Mouse (Mus musculus): Measurements from ENCODE around the gene Dpp7. TPM values are rescaled to one million over a fixed set of nuclear protein-coding genes. Genes with fewer than 3 reads are reported as not detected.
A peak's percentile ranks its signal among the peaks of the same experiment; 100 is the strongest.

The Dpp7 gene
- total RNA-seq, 2 experiments from 2014 or later: 35.4 to 36.7 TPM

- DNase-seq (ENCODE audit: low spot score in 2 of 2): peak; percentile 55 to 78
These were observed 37.8 kb downstream of the Dpp7 start for GRCm38 (mm10) chr2:25318119-25318966.

- DNase-seq (ENCODE audit: low spot score in 2 of 2): no peak
These were observed 44.7 kb downstream of the Dpp7 start for GRCm38 (mm10) chr2:25311491-25311891.

- DNase-seq (ENCODE audit: low spot score in 2 of 2): peak in 1 of 2 experiments; percentile 7
These were observed 45.2 kb downstream of the Dpp7 start for GRCm38 (mm10) chr2:25310969-25311368.

- DNase-seq (ENCODE audit: low spot score in 2 of 2): no peak
These were observed 46.0 kb downstream of the Dpp7 start for GRCm38 (mm10) chr2:25310180-25310579.

GRCm38 (mm10) chr2:25305587-25306359 lies 50.4 kb downstream of the Dpp7 start:
- no peak for DNase-seq (ENCODE audit: low spot score in 2 of 2)

GRCm38 (mm10) chr2:25304657-25305541 lies 51.3 kb downstream of the Dpp7 start:
- no peak for DNase-seq (ENCODE audit: low spot score in 2 of 2)

- no peak for DNase-seq (ENCODE audit: low spot score in 2 of 2)
These were observed 52.1 kb downstream of the Dpp7 start for GRCm38 (mm10) chr2:25303931-25304656.

GRCm38 (mm10) chr2:25303452-25303851 lies 52.7 kb downstream of the Dpp7 start:
- DNase-seq (ENCODE audit: low spot score in 2 of 2): no peak

Other genes with a start within 250 kb of the Dpp7 start
- gene Nrarp, start 175.6 kb downstream of the Dpp7 start, total RNA-seq (2021): 10 to 100 TPM; 19.5 to 21.0 TPM
- gene Tor4a, start 159.5 kb downstream of the Dpp7 start, total RNA-seq (2021): 1 to 10 TPM; 1.9 to 2.3 TPM
- 10 to 100 TPM; 56.7 to 60.0 TPM for gene Nelfb, start 144.9 kb downstream of the Dpp7 start, total RNA-seq (2021)
- gene Stpg3, start 141.7 kb downstream of the Dpp7 start, total RNA-seq (2021): under 1 TPM; 0.18 to 0.25 TPM
- gene Fam166a, start 137.6 kb downstream of the Dpp7 start, total RNA-seq (2021): under 1 TPM in 1 of 2 experiments, not detected in 1; 0.69 TPM
- gene Tubb4b, start 131.7 kb downstream of the Dpp7 start, total RNA-seq (2021): 100 to 1,000 TPM; 277 to 310 TPM
- gene Slc34a3, start 122.0 kb downstream of the Dpp7 start, total RNA-seq (2021): not detected
- gene Rnf224, start 119.6 kb downstream of the Dpp7 start, total RNA-seq (2021): not detected
- gene Rnf208, start 114.1 kb downstream of the Dpp7 start, total RNA-seq (2021): 100 to 1,000 TPM; 237 to 250 TPM
- gene Cysrt1, start 113.9 kb downstream of the Dpp7 start, total RNA-seq (2021): not detected
- gene AL732309.1, start 109.5 kb downstream of the Dpp7 start, total RNA-seq (2021): 1 to 10 TPM; 3.8 to 3.9 TPM
- gene Tmem203, start 100.9 kb downstream of the Dpp7 start, total RNA-seq (2021): 10 to 100 TPM; 35.7 to 38.8 TPM
- 10 to 100 TPM; 21.2 to 23.1 TPM for gene Tprn, start 93.7 kb downstream of the Dpp7 start, total RNA-seq (2021)
- 10 to 100 TPM; 62.5 to 66.2 TPM for gene Ssna1, start 83.9 kb downstream of the Dpp7 start, total RNA-seq (2021)
- gene Anapc2, start 83.9 kb downstream of the Dpp7 start, total RNA-seq (2021): 10 to 100 TPM; 79.8 to 84.4 TPM
- gene Tmem210, start 68.2 kb downstream of the Dpp7 start, total RNA-seq (2021): not detected
- not detected for gene Lrrc26, start 66.4 kb downstream of the Dpp7 start, total RNA-seq (2021)
- gene Grin1, start 37.2 kb downstream of the Dpp7 start, total RNA-seq (2021): 100 to 1,000 TPM; 393 to 422 TPM
- 10 to 100 TPM; 59.6 to 62.4 TPM for gene Man1b1, start 24.0 kb downstream of the Dpp7 start, total RNA-seq (2021)
- gene Uap1l1, start 9.3 kb upstream of the Dpp7 start, total RNA-seq (2021): 10 to 100 TPM; 15.6 to 19.1 TPM
- gene Sapcd2, start 16.0 kb upstream of the Dpp7 start, total RNA-seq (2021): 1 to 10 TPM; 3.2 to 4.1 TPM
- gene Entpd2, start 39.5 kb upstream of the Dpp7 start, total RNA-seq (2021): 10 to 100 TPM; 16.3 to 17.7 TPM
- 100 to 1,000 TPM; 426 to 435 TPM for gene Npdc1, start 43.0 kb upstream of the Dpp7 start, total RNA-seq (2021)
- under 1 TPM; 0.15 to 0.76 TPM for gene Fut7, start 66.9 kb upstream of the Dpp7 start, total RNA-seq (2021)
- gene Abca2, start 72.3 kb upstream of the Dpp7 start, total RNA-seq (2021): 100 to 1,000 TPM; 173 to 176 TPM
- gene Clic3, start 100.5 kb upstream of the Dpp7 start, total RNA-seq (2021): 1 to 10 TPM in 1 of 2 experiments, under 1 TPM in 1; 0.66 to 1.0 TPM
- gene Paxx, start 104.7 kb upstream of the Dpp7 start, total RNA-seq (2021): 10 to 100 TPM; 56.7 to 61.3 TPM
- gene Ptgds, start 113.7 kb upstream of the Dpp7 start, total RNA-seq (2021): 100 to 1,000 TPM; 572 to 608 TPM
- not detected for gene Lcn12, start 137.6 kb upstream of the Dpp7 start, total RNA-seq (2021)
- 100 to 1,000 TPM; 114 to 115 TPM for gene Fbxw5, start 144.4 kb upstream of the Dpp7 start, total RNA-seq (2021)
- gene C8g, start 145.4 kb upstream of the Dpp7 start, total RNA-seq (2021): 1 to 10 TPM; 1.3 to 2.1 TPM
- gene Traf2, start 190.6 kb upstream of the Dpp7 start, total RNA-seq (2021): 10 to 100 TPM; 10.9 to 12.0 TPM
- 100 to 1,000 TPM; 212 to 213 TPM for gene Edf1, start 201.5 kb upstream of the Dpp7 start, total RNA-seq (2021)
- gene Mamdc4, start 218.5 kb upstream of the Dpp7 start, total RNA-seq (2021): 1 to 10 TPM; 2.1 to 4.0 TPM
- gene Phpt1, start 218.9 kb upstream of the Dpp7 start, total RNA-seq (2021): 10 to 100 TPM; 63.0 to 66.2 TPM
- gene Ajm1, start 225.4 kb upstream of the Dpp7 start, total RNA-seq (2021): 100 to 1,000 TPM in 1 of 2 experiments, 10 to 100 TPM in 1; 98.6 to 102 TPM